In the genomic region with DNA sequence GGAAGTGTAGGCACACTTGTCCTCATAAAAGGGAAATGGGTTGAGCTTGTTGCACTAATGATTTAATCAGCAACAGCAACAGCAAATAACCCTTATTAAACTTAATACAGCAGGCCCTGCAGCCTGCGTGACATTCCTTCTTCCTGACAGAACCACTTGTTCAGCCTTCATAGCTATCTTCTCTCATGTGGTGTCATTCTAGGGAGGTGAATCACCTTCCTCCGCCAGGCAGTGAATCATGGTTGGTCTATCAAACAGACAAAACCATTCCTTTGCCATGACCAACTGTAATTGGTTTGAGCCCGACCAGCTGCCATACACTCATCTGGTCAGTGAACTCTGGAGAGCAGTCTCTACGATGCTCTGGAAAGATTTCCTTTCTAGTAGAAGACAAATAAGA, we compare ENCODE assay signal across 30 mouse cellular contexts.
DNase-seq lines count a peak whose midpoint lies in the region; ATAC-seq and TF ChIP-seq lines count a peak whose summit lies in the region.
"Had no signal": no experiment of that assay in that cellular context is flagged by ENCODE, and none has a peak within 500 bp of the region (broad histone marks: within the 10 kb centered on the region; RNA-seq: fewer than 3 reads in every experiment).

No protein-coding gene starts in this region.

- CTCF ChIA-PET in Patski (lab: Charles Lee), result no interaction called here

- H3K4me2 ChIP-seq in kidney, embryonic 16.5 days (replicated peaks; ENCODE audit: low read depth, low read length), result no peak overlapping the region
- H3K4me2 ChIP-seq in kidney, embryonic 15.5 days, result no peak overlapping the region
- H3K4me2 ChIP-seq: embryonic facial prominence, embryonic 13.5 days; forebrain, embryonic 15.5 days; heart, embryonic 13.5 days; hindbrain, embryonic 13.5 days; midbrain, embryonic 15.5 days; neural tube, embryonic 13.5 days had no signal

- H3K4me3 ChIP-seq in kidney, embryonic 16.5 days (ENCODE audit: low read length), result no peak overlapping the region
- H3K4me3 ChIP-seq in kidney, embryonic 15.5 days (replicated peaks), result no peak overlapping the region
- H3K4me3 ChIP-seq: embryonic facial prominence, embryonic 13.5 days; forebrain, embryonic 15.5 days; heart, embryonic 13.5 days; hindbrain, embryonic 13.5 days; midbrain, embryonic 15.5 days; neural tube, embryonic 13.5 days had no signal

- DNase-seq in adrenal gland, adult 2 months, result peak; percentile 56
- DNase-seq in adrenal gland, postnatal 4 days (ENCODE audit: low spot score in 2 of 2), result no peak
- DNase-seq in 3T3-L1 (ENCODE audit: low read depth, low spot score), result peak; percentile 97
- DNase-seq in Patski (ENCODE audit: low read depth, low spot score), result peak; percentile 41
- DNase-seq in brain, embryonic 14.5 days (ENCODE audit: low read depth), result peak; percentile 26
- no peak for DNase-seq in thymus, postnatal 25 days
- DNase-seq: B cell, adult 2 months; cerebellum, adult 18-20 months; cerebellum, postnatal 25 days; embryo, embryonic 11 days; gastrocnemius, postnatal 10 days; heart, adult 18-20 months; kidney, adult 18-20 months; kidney, postnatal 14 days; layer of hippocampus, postnatal 36 days; liver, postnatal 0 days; right cerebral cortex, adult 18-20 months; right cerebral cortex, postnatal 4 days; thymus, postnatal 4 days had no signal

- no peaks in the 10 kb centered on the region for H3K9me3 ChIP-seq in kidney, embryonic 16.5 days (ENCODE audit: low read length)
- H3K9me3 ChIP-seq in kidney, embryonic 15.5 days (replicated peaks), result no peaks in the 10 kb centered on the region
- H3K9me3 ChIP-seq: embryonic facial prominence, embryonic 13.5 days; forebrain, embryonic 15.5 days; heart, embryonic 13.5 days; hindbrain, embryonic 13.5 days; midbrain, embryonic 15.5 days; neural tube, embryonic 13.5 days had no signal

- POLR2A ChIA-PET in Patski (lab: Charles Lee), result no interaction called here

- H3K4me1 ChIP-seq in kidney, embryonic 16.5 days (ENCODE audit: insufficient read depth, low read length), result no peaks in the 10 kb centered on the region
- no peaks in the 10 kb centered on the region for H3K4me1 ChIP-seq in kidney, embryonic 15.5 days
- H3K4me1 ChIP-seq: embryonic facial prominence, embryonic 13.5 days; forebrain, embryonic 15.5 days; heart, embryonic 13.5 days; hindbrain, embryonic 13.5 days; midbrain, embryonic 15.5 days; neural tube, embryonic 13.5 days had no signal

- 58% methylated on average over 4 of the region's 4 CpGs for WGBS in kidney, embryonic 16.5 days
- 71% methylated on average over 4 of the region's 4 CpGs for WGBS in kidney, embryonic 15.5 days

- no peaks in the 10 kb centered on the region for H3K36me3 ChIP-seq in kidney, embryonic 16.5 days (ENCODE audit: insufficient read depth, low read length)
- no peaks in the 10 kb centered on the region for H3K36me3 ChIP-seq in kidney, embryonic 15.5 days
- H3K36me3 ChIP-seq: embryonic facial prominence, embryonic 13.5 days; forebrain, embryonic 15.5 days; midbrain, embryonic 15.5 days had no signal

- H3K27me3 ChIP-seq in Patski, result no peaks in the 10 kb centered on the region
- no peaks in the 10 kb centered on the region; the same call in 1 of the 2 replicates for H3K27me3 ChIP-seq in kidney, embryonic 16.5 days (ENCODE audit: insufficient read depth, low read length)
- no peaks in the 10 kb centered on the region for H3K27me3 ChIP-seq in kidney, embryonic 15.5 days
- H3K27me3 ChIP-seq: embryonic facial prominence, embryonic 13.5 days; forebrain, embryonic 15.5 days; heart, embryonic 13.5 days; hindbrain, embryonic 13.5 days; midbrain, embryonic 15.5 days; neural tube, embryonic 13.5 days had no signal

- no peak overlapping the region for H3K27ac ChIP-seq in kidney, embryonic 16.5 days (ENCODE audit: low read length)
- no peak overlapping the region for H3K27ac ChIP-seq in kidney, embryonic 15.5 days
- H3K27ac ChIP-seq: embryonic facial prominence, embryonic 13.5 days; forebrain, embryonic 15.5 days; heart, embryonic 13.5 days; hindbrain, embryonic 13.5 days; macrophage; midbrain, embryonic 15.5 days; neural tube, embryonic 13.5 days had no signal

- in situ Hi-C loops in Patski (cut with MboI; ENCODE audit: low pct_unique_long_range_greater_than_20kb), result no loop called here

- peak; percentile 98 for ATAC-seq in Patski
- ATAC-seq in kidney, embryonic 16.5 days (ENCODE audit: low FRiP score, low TSS enrichment), result no peak
- no peak for ATAC-seq in kidney, embryonic 15.5 days (replicated peaks; ENCODE audit: low FRiP score)
- ATAC-seq: forebrain, embryonic 15.5 days; inflammation-experienced regulatory T-cells, adult 6 months; liver, postnatal 0 days; lung, postnatal 0 days; midbrain, embryonic 15.5 days had no signal

- TF ChIP-seq CTCF in Patski (IDR thresholded peaks at IDR 0.05), result no peak
- no peak for TF ChIP-seq CTCF in brain, embryonic 14.5 days (IDR thresholded peaks at IDR 0.05; ENCODE audit: borderline replicate concordance, extremely low read depth, insufficient read depth, insufficient read length)

- H3K9ac ChIP-seq in kidney, embryonic 16.5 days (replicated peaks; ENCODE audit: low read length), result no peak overlapping the region
- H3K9ac ChIP-seq in kidney, embryonic 15.5 days, result no peak overlapping the region
- H3K9ac ChIP-seq: embryonic facial prominence, embryonic 13.5 days; forebrain, embryonic 15.5 days; heart, embryonic 13.5 days; hindbrain, embryonic 13.5 days; liver, postnatal 0 days; midbrain, embryonic 15.5 days; neural tube, embryonic 13.5 days had no signal

- no peak for TF ChIP-seq POLR2A in brain, embryonic 14.5 days (IDR thresholded peaks at IDR 0.05; ENCODE audit: borderline replicate concordance, extremely low read depth, insufficient read depth, insufficient read length, poor library complexity, severe bottlenecking)

Comparison
In these comparisons a context has a peak if more than half of its experiments do, and no peak if none do; other contexts are left out.
1. DNase-seq: peak in adrenal gland, adult 2 months (single experiment), 3T3-L1 (single experiment), Patski (single experiment) and brain, embryonic 14.5 days (single experiment); none in adrenal gland, postnatal 4 days (0 of 2) and thymus, postnatal 25 days (single experiment).